14 mouse cellular contexts compared by ENCODE assay signal in genomic region chr2:114601174-114601573, GRCm38 (mm10).
"Had no signal": no experiment of that assay in that cellular context is flagged by ENCODE, and none has a peak within 500 bp of the region (broad histone marks: within the 10 kb centered on the region; RNA-seq: fewer than 3 reads in every experiment).

No protein-coding gene starts in this region.

- ATAC-seq: liver, postnatal 0 days; lung, postnatal 0 days; midbrain, embryonic 13.5 days; midbrain, embryonic 15.5 days had no signal

- DNase-seq: liver, embryonic 13.5 days; liver, postnatal 0 days; lung, adult 2 months; lung, postnatal 14 days; lung, postnatal 36 days; retina, postnatal 1 day; right cerebral cortex, adult 18-20 months; right cerebral cortex, postnatal 14 days; thymus, adult 18-20 months; thymus, postnatal 14 days; thymus, postnatal 36 days had no signal
